Mouse (Mus musculus) embryo, embryonic 9.5 days (tissue): ENCODE measurements around the gene Mthfd2.

Experiments
- DNase-seq: peaks from one replicate; pipeline ENCODE4 v3.0.0-alpha.2; 2017; ENCODE audit errors: extremely low spot score

Mthfd2 gene

DNA sequence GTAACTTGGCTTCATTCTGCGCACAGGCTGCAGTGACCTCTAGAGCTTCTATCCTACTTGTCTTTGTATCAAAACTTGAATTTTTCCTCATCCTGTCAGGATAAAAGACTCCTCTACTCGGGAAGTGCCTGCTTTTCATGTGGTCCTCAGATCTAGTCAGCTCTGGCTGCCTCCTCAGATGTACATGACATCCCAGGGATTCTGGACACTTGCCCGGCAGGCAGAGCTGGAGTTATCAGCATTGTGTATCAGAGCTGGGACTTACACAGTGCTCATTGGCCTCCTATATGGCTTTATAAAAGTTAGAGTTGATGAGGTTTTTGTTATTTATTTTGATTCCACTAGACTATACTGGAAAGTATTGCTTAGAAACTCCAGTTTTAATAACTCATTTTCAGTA, 15.7 kb upstream of the Mthfd2 start:
- no peak for DNase-seq

DNA sequence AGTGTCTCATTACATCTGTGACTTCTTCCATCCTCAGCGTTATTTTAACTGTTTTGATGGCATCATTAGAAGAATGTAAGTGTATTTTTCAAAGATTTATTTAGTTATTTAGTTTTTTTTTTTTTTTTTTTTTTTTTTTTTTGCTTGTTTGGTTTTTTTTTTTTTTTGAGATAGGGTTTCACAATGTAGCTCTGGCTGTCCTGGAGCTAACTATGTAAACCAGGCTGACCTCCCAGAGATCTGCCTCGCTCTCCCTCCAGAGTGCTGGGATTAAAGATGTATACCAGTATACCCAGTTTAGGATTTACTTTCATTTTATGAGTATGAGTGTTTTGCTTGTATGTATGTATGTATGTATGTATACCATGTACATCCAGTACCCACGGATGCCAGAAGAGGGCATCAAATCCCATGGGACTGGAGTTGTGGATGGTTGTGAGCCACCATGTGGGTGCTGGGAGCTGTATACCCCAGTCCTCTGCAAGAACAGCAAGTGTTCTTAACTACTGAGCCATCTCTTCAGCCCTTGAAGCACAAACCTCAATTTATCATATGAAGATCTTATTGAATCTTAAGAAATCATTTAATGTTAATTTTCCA, 2.0 kb upstream of the Mthfd2 start:
- no peak for DNase-seq

DNA sequence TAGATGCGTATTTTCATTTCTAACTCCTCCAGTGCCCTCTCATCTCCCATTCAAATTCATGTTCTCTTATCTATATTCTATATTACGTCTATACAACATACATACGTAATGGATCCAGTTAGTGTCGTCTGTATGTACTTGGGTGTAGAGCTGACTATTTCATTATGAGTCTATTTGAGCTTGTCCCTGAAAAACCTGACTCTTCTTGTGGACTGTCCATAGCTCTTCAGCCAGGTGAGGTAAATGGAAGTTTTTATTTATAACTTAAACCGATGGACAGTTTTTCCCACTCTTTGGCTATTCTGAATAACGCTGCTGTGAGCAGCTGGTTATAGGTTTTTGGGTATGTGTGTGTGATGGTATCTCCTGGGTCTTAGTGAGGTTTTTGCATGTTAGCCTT, 1.1 kb upstream of the Mthfd2 start:
- DNase-seq = no peak

GRCm38 (mm10) chr6:83326394-83326736, 657 bp upstream of the Mthfd2 start:
- DNase-seq = no peak

DNA sequence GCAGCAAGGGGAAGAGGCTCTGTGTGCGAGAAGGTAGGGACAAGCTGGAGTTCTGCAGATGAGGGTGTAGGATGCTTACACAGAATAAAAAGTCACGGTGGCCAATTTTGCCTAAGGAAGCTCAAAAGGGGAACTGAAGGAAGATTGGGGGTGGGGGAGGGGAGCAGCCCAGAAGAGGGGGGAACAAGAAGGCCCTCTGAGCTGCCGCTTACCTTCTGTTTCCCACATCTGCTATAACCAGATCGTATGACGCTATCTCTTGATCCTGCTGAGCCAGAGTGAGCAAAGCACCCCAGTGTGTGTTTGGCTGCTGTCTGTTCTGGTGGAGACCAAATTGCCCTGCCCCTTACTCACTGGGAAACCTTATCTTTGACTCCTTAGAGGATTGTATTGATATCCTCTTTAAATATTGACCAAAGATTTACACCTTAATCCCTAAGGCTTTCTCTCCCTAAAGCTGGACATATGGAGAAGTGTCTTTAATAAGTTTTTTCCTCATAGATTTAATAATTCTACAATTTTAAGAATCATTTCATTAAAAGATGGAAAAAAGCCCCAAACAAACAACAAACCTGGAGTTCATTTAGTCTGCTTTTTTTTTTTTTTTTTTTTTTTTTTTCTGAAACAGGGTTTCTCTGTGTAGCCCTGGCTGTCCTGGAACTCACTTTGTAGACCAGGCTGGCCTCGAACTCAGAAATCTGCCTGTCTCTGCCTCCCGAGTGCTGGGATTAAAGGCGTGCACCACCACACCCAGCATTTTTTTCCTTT, 1.9 kb downstream of the Mthfd2 start:
- no peak for DNase-seq

- no peak for DNase-seq
Measured at GRCm38 (mm10) chr6:83322794-83323193, 2.9 kb downstream of the Mthfd2 start.

DNA sequence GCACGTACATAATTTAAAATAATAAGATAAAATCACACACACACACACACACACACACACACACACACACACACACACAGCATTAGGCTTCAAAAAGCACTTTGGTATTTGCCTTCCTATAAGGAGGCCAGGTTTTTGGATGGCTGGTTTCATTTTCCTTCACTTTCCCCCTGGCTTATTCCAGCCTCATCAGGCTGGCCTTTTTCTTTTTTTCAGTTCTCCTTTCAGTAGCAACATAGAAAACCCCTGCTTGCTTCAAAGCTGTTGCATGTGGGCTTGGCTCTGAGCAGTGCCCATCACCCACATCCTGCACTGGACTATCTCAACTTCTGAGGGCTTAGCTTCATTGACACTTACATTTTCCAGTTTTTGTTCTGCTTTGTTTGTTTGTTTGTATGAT, 3.8 kb downstream of the Mthfd2 start:
- no peak for DNase-seq

GRCm38 (mm10) chr6:83317108-83317741, 8.5 kb downstream of the Mthfd2 start:
- peak; percentile 87 for DNase-seq

GRCm38 (mm10) chr6:83316022-83316421, 9.7 kb downstream of the Mthfd2 start:
- peak; percentile 55 for DNase-seq

- no peak for DNase-seq
Measured at GRCm38 (mm10) chr6:83315293-83315692, 10.4 kb downstream of the Mthfd2 start.

- no peak for DNase-seq
Measured at GRCm38 (mm10) chr6:83312514-83312913, 13.2 kb downstream of the Mthfd2 start.

DNA sequence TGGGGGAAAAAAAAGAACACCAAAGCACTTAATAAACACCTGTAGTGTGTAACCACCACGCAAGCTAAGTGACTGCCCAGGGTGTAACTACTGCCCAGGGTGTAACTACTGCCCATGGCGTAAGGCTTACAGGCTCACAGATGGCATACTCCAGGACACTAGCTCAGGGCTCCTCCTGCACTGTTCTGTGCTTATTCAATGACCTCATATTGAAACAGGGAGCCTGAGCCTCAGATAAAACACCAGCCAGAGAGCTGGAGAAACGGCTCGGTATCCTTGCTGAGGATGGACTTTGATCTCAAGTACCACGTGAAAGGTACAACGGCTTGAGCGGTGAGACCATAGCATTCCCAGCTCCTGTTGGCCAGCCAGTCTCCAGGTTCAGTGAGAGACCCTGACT, 13.7 kb downstream of the Mthfd2 start:
- DNase-seq = no peak

- DNase-seq = no peak
Measured at GRCm38 (mm10) chr6:83311206-83311605, 14.5 kb downstream of the Mthfd2 start.

DNA sequence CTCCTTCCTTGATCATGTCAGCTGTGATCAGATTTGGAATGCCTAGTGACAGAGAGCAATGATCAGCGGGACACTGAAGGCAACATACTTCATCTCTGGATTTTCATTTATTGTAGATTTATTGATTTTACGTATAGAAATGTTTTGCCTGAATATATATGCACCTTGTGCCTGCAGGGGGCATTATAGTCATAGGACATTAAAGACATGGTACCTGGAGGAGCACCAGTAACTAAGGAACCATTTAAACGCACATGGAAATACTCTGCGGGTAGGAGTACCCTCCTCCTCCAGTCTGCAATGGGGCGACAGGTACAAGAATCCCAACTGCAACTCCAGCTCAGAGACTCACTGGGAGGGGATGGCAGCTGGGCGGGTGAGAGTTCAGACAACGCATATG, 16.7 kb downstream of the Mthfd2 start:
- no peak for DNase-seq

GRCm38 (mm10) chr6:83302264-83302663, 23.4 kb downstream of the Mthfd2 start:
- no peak for DNase-seq

DNA sequence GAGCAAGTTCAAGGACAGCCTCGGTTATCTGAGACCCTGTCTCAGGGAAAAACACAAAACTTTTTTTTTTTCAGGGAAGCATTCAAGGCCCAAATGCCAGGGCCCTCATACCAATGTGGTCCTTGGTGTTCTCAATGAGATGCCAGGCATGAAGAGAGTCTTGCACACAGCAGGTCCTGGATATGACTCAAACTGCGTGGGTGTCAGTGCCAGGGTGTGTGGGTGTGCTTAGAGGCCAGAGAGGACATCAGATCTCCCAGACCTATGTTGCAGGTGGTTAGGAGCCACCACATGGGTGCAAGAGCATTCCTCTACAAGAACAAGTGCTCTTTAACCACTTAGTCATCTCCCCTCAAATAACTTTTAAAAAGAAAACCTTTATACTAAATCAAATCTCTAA, 24.4 kb downstream of the Mthfd2 start:
- DNase-seq = no peak

GRCm38 (mm10) chr6:83300447-83301229, 25.1 kb downstream of the Mthfd2 start:
- DNase-seq = no peak

- no peak for DNase-seq
Measured at GRCm38 (mm10) chr6:83280256-83280955, 45.3 kb downstream of the Mthfd2 start.

- peak; percentile 20 for DNase-seq
Measured at GRCm38 (mm10) chr6:83278881-83279280, 46.8 kb downstream of the Mthfd2 start.

GRCm38 (mm10) chr6:83277151-83277550, 48.6 kb downstream of the Mthfd2 start:
- DNase-seq = no peak

GRCm38 (mm10) chr6:83273733-83274132, 52.0 kb downstream of the Mthfd2 start:
- no peak for DNase-seq
